Mouse (Mus musculus): Measurements from ENCODE around the gene Pde8a. TPM values are rescaled to one million over a fixed set of nuclear protein-coding genes. Genes with fewer than 3 reads are reported as not detected.

Gene Pde8a
- polyA plus RNA-seq, 1 experiment = 31.6 TPM

DNA sequence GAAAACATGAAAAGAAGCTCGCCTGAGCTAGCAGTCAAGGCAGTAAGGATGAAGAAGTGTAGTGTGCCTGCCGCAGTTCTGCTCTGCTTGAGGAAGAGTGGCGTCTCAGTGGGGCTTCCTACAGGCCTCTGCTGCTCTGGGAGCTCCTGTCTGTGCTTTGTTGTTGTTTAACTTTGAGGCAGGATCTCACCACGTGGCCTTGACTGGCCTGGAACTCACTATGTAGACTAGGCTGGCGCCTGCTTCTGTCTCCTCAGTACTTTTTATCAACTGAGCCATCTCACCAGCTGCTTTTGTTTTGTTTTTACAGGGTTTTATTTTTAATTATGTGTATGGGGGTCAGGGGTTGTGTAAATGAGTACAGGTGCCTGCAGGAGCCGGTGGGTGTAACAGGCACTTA, 84.8 kb downstream of the Pde8a start:
- Histone ChIP-seq H3K36me3 (ENCODE audit: control insufficient read depth, insufficient read depth, low read length) (peaks cover 1% of the 10 kb centered on the region; the same call in 1 of the 2 replicates), H3K27ac (ENCODE audit: insufficient read depth, low read depth, low read length) (no peak overlapping the region), H3K4me1 (ENCODE audit: control insufficient read depth, insufficient read depth, low read length) (0 out of 2 replicates have a peak, but pooled peaks cover 3% of the 10 kb centered on the region), H3K27me3 (replicated peaks; ENCODE audit: control insufficient read depth, insufficient read depth, low read length) (no peaks in the 10 kb centered on the region), H3K4me3 (ENCODE audit: insufficient read depth, low read depth, low read length) (no peak overlapping the region)
- peak; percentile 40 for DNase-seq
- 43% methylated on average over 6 of the region's 6 CpGs for WGBS
- TF ChIP-seq CTCF (conservative IDR thresholded peaks at IDR 0.05; ENCODE audit: insufficient read depth, insufficient read length, low read depth, low read length) (no peak), POLR2A (IDR thresholded peaks at IDR 0.05; ENCODE audit: low read depth, low read length) (no peak)

DNA sequence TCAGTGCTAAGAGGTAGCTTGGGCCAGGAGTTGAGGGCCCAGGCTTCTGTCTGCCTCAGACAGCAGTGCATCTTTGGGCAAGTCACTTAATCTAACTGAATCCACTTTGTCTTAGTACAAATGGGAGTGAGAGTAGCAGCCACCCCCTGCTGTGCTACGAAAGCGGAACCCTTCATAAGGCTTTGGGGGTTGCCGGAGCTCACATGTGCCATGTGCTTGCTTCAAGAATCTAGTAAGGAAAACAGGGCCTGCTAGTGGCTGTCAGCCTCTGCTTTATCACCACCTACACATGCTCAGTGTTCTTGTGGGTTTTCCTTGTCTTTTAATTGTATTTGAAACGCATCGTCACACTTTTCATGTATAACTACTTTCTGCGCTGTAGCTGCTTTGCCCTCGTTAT, 87.9 kb downstream of the Pde8a start:
- TF ChIP-seq CTCF (conservative IDR thresholded peaks at IDR 0.05; ENCODE audit: insufficient read depth, insufficient read length, low read depth, low read length) (no peak), POLR2A (IDR thresholded peaks at IDR 0.05; ENCODE audit: low read depth, low read length) (no peak)
- DNase-seq = no peak
- WGBS = 82% methylated on average over 7 of the region's 7 CpGs
- Histone ChIP-seq H3K4me3 (ENCODE audit: insufficient read depth, low read depth, low read length) (no peak overlapping the region), H3K27ac (ENCODE audit: insufficient read depth, low read depth, low read length) (no peak overlapping the region), H3K36me3 (ENCODE audit: control insufficient read depth, insufficient read depth, low read length) (no peaks in the 10 kb centered on the region), H3K27me3 (replicated peaks; ENCODE audit: control insufficient read depth, insufficient read depth, low read length) (no peaks in the 10 kb centered on the region), H3K4me1 (ENCODE audit: control insufficient read depth, insufficient read depth, low read length) (peaks cover 12% of the 10 kb centered on the region; the same call in 1 of the 2 replicates)

DNA sequence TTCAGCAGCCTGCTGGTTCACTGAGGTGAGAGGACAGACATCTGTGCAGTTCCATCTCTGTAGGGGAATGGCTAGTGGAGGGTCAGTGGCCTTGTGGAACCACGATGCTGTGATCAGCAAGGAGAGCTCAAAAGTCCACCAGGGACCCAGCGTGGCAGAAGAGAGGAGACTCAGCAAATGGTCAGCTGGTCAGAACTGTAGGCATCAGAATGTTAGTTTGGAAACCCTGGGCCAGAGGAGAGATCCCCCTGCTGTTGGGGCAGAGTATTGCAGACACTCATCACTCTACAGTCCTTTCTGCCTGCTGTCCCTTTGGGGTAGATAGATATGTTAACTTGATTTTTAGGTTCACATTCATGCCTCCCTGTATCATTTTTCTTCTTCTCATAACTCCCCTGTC, 90.3 kb downstream of the Pde8a start:
- no peak overlapping the region for H3K4me3 ChIP-seq (ENCODE audit: insufficient read depth, low read depth, low read length)
- 67% methylated on average over 2 of the region's 2 CpGs for WGBS
- H3K27ac ChIP-seq (ENCODE audit: insufficient read depth, low read depth, low read length) = 0 out of 2 replicates have a peak overlapping the region, but pooled peaks have one; percentile 8
- no peaks in the 10 kb centered on the region for H3K36me3 ChIP-seq (ENCODE audit: control insufficient read depth, insufficient read depth, low read length)
- DNase-seq = peak; percentile 82
- H3K4me1 ChIP-seq (ENCODE audit: control insufficient read depth, insufficient read depth, low read length) = peaks cover 10% of the 10 kb centered on the region; the same call in 1 of the 2 replicates
- no peaks in the 10 kb centered on the region for H3K27me3 ChIP-seq (replicated peaks; ENCODE audit: control insufficient read depth, insufficient read depth, low read length)
- TF ChIP-seq POLR2A (IDR thresholded peaks at IDR 0.05; ENCODE audit: low read depth, low read length) (no peak), CTCF (conservative IDR thresholded peaks at IDR 0.05; ENCODE audit: insufficient read depth, insufficient read length, low read depth, low read length) (peak; percentile 78)

DNA sequence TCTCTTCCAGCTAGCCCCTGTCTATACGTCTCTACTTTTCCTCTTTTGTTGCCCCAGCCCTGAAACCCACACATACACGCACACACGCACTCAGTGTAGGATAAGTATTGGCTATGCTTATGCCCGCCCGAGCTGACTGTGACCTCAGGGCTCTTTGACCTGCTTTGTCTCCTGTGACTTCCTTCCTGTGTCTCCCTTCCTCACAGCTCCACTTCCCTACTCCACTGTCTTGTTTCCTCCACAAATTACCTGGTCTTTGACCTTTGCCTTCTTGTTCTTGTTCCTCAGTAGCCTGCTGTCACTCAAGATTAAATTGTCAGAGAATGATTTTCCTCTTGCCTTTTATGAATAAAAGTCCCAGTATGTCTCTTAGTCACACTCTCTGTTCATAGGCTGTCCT, 90.7 kb downstream of the Pde8a start:
- peak; percentile 68 for DNase-seq
- Histone ChIP-seq H3K36me3 (ENCODE audit: control insufficient read depth, insufficient read depth, low read length) (no peaks in the 10 kb centered on the region), H3K4me3 (ENCODE audit: insufficient read depth, low read depth, low read length) (no peak overlapping the region), H3K27me3 (replicated peaks; ENCODE audit: control insufficient read depth, insufficient read depth, low read length) (no peaks in the 10 kb centered on the region), H3K4me1 (ENCODE audit: control insufficient read depth, insufficient read depth, low read length) (peaks cover 10% of the 10 kb centered on the region; the same call in 1 of the 2 replicates), H3K27ac (ENCODE audit: insufficient read depth, low read depth, low read length) (0 out of 2 replicates have a peak overlapping the region, but pooled peaks have one; percentile 8)
- TF ChIP-seq POLR2A (IDR thresholded peaks at IDR 0.05; ENCODE audit: low read depth, low read length) (no peak), CTCF (conservative IDR thresholded peaks at IDR 0.05; ENCODE audit: insufficient read depth, insufficient read length, low read depth, low read length) (no peak)
- 61% methylated on average over 5 of the region's 5 CpGs for WGBS

DNA sequence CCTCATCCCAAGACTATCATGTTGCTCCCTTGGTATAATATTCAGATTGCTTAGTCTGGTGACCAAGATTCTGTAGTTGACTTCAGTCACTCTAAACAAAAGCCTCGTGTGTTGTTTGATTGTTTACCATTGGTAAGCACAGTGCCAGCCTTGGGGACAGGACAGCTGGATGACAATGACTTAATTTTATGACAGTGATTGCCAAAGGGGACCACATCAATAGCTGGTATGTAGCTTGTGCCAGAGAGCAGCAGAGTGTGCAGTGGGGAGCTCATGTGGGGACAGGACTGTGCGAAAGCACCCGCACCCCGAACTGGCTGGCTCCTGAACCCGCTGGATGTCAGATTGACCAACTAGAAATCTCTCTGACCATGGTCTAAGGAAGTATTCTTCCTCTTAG, 91.3 kb downstream of the Pde8a start:
- Histone ChIP-seq H3K27me3 (replicated peaks; ENCODE audit: control insufficient read depth, insufficient read depth, low read length) (no peaks in the 10 kb centered on the region), H3K27ac (ENCODE audit: insufficient read depth, low read depth, low read length) (no peak overlapping the region), H3K4me3 (ENCODE audit: insufficient read depth, low read depth, low read length) (no peak overlapping the region), H3K36me3 (ENCODE audit: control insufficient read depth, insufficient read depth, low read length) (no peaks in the 10 kb centered on the region), H3K4me1 (ENCODE audit: control insufficient read depth, insufficient read depth, low read length) (peaks cover 10% of the 10 kb centered on the region; the same call in 1 of the 2 replicates)
- TF ChIP-seq CTCF (conservative IDR thresholded peaks at IDR 0.05; ENCODE audit: insufficient read depth, insufficient read length, low read depth, low read length) (no peak), POLR2A (IDR thresholded peaks at IDR 0.05; ENCODE audit: low read depth, low read length) (no peak)
- no peak for DNase-seq
- 96% methylated on average over 5 of the region's 5 CpGs for WGBS

DNA sequence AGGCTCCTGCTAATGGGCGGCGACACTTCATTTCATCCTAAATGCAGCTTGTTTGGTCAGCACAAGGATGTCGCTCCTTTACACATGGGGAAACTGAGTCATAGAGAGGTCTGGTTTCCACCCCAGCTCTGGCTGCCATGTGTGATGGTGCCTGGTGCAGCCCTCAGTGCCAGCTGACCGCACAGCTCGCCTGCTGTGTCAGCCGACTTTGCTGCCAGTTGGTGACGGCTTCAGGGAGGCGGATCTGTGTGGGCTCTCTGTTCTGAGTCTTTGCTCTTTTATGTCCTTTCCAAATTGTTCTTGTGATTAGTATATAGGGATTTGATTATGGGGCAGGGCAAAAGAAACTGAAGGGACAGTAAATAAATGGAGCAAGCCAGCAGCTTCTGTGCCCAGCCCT, 94.3 kb downstream of the Pde8a start:
- 77% methylated on average over 8 of the region's 8 CpGs for WGBS
- TF ChIP-seq CTCF (conservative IDR thresholded peaks at IDR 0.05; ENCODE audit: insufficient read depth, insufficient read length, low read depth, low read length) (no peak), POLR2A (IDR thresholded peaks at IDR 0.05; ENCODE audit: low read depth, low read length) (no peak)

DNA sequence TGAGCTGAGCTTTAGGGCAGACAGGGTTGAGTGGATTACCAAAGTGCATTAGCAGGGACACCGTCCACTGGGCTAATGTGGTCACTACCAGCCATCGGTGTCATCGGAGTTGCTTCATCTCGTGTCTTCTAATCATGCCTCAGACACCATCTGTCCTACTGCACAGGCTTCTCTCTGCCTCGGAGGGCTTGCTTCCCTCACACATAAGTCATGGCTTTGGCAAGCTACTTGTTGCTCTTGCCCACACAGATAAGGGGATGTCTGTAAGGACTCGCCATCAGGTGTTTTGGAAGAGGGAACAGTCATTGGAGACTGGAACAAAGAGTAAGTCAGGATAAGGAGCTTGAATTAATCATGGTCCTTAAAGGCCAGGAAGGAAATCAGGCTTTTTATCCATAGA, 95.9 kb downstream of the Pde8a start:
- no peak overlapping the region for H3K27ac ChIP-seq (ENCODE audit: insufficient read depth, low read depth, low read length)
- peaks cover 2% of the 10 kb centered on the region; the same call in 1 of the 2 replicates for H3K4me1 ChIP-seq (ENCODE audit: control insufficient read depth, insufficient read depth, low read length)
- TF ChIP-seq CTCF (conservative IDR thresholded peaks at IDR 0.05; ENCODE audit: insufficient read depth, insufficient read length, low read depth, low read length) (no peak), POLR2A (IDR thresholded peaks at IDR 0.05; ENCODE audit: low read depth, low read length) (no peak)
- H3K36me3 ChIP-seq (ENCODE audit: control insufficient read depth, insufficient read depth, low read length) = no peaks in the 10 kb centered on the region
- 91% methylated on average over 6 of the region's 6 CpGs for WGBS
- H3K4me3 ChIP-seq (ENCODE audit: insufficient read depth, low read depth, low read length) = no peak overlapping the region
- H3K27me3 ChIP-seq (replicated peaks; ENCODE audit: control insufficient read depth, insufficient read depth, low read length) = no peaks in the 10 kb centered on the region
- DNase-seq = no peak

More for the DNA sequence above, 94.3 kb downstream of the Pde8a start:
- Histone ChIP-seq H3K27ac (ENCODE audit: insufficient read depth, low read depth, low read length) (no peak overlapping the region), H3K4me3 (ENCODE audit: insufficient read depth, low read depth, low read length) (no peak overlapping the region), H3K36me3 (ENCODE audit: control insufficient read depth, insufficient read depth, low read length) (no peaks in the 10 kb centered on the region), H3K27me3 (replicated peaks; ENCODE audit: control insufficient read depth, insufficient read depth, low read length) (no peaks in the 10 kb centered on the region), H3K4me1 (ENCODE audit: control insufficient read depth, insufficient read depth, low read length) (peaks cover 10% of the 10 kb centered on the region; the same call in 1 of the 2 replicates)
- DNase-seq = no peak

Measured in kidney, adult 2 months (tissue).